Mouse (Mus musculus): ENCODE measurements at regions not wholly inside any gene's neighbourhood (a gene's known extent, or its start where the extent isn't known, plus 50 kb on each side); places are given as distances from the start of the nearest gene placed in this dataset.
"Not testable (repeated sequence)": the region's sequence is repeated elsewhere in the genome, so short reads cannot be mapped to it uniquely, and the experiment has no call there.

- Histone ChIP-seq H3K4me2 (no peak overlapping the region), H3K27ac (replicated peaks) (no peak overlapping the region), H3K9ac (no peak overlapping the region), H3K4me3 (no peak overlapping the region), H3K27me3 (replicated peaks) (no peaks in the 10 kb centered on the region), H3K4me1 (no peaks in the 10 kb centered on the region), H3K9me3 (no peaks in the 10 kb centered on the region), H3K36me3 (no peaks in the 10 kb centered on the region)
- ATAC-seq (ENCODE audit: extremely low read depth, insufficient number of reproducible peaks, low FRiP score, low TSS enrichment): no peak
- 83% methylated on average over 4 of the region's 4 CpGs for WGBS
Measured at GRCm38 (mm10) chr19:59516957-59517356, 58.8 kb downstream of the Emx2 start.

DNA sequence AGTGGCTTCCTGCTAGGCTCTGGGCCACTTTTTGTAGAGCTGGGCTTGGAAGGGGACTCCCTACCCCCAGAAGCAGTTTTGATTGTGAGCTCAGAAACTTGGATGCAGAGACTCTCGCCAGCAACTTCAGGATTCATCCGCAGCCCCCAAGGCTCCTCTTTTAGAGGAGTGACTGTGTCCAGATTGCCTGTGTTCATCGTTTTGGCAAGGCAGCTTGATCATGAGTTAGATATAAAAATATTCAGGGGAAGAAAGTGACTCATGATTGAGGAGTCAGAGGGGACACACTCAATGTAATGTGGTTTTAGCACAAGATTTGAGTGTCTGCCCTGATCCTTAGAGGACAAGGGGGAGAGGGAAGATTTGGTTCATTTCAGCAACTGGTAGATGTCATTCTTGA lies 61.0 kb downstream of the Emx2 start:
- Histone ChIP-seq H3K4me2 (no peak overlapping the region), H3K9me3 (no peaks in the 10 kb centered on the region), H3K4me3 (no peak overlapping the region), H3K4me1 (no peaks in the 10 kb centered on the region), H3K36me3 (no peaks in the 10 kb centered on the region), H3K27me3 (replicated peaks) (0 out of 2 replicates have a peak, but pooled peaks cover 4% of the 10 kb centered on the region), H3K27ac (replicated peaks) (no peak overlapping the region), H3K9ac (no peak overlapping the region)
- 68% methylated on average over 3 of the region's 3 CpGs for WGBS
- no peak for ATAC-seq (ENCODE audit: extremely low read depth, insufficient number of reproducible peaks, low FRiP score, low TSS enrichment)

- H3K4me3 ChIP-seq: no peak overlapping the region
- ATAC-seq (ENCODE audit: extremely low read depth, insufficient number of reproducible peaks, low FRiP score, low TSS enrichment): no peak
- no peaks in the 10 kb centered on the region for H3K4me1 ChIP-seq
- no peak overlapping the region for H3K9ac ChIP-seq
- H3K27ac ChIP-seq (replicated peaks): no peak overlapping the region
- H3K4me2 ChIP-seq: no peak overlapping the region
- H3K27me3 ChIP-seq (replicated peaks): 0 out of 2 replicates have a peak, but pooled peaks cover 4% of the 10 kb centered on the region
- H3K36me3 ChIP-seq: no peaks in the 10 kb centered on the region
- 67% methylated on average over 11 of the region's 11 CpGs for WGBS
- H3K9me3 ChIP-seq: no peaks in the 10 kb centered on the region
Measured at GRCm38 (mm10) chr19:59522176-59522575, 64.0 kb downstream of the Emx2 start.

DNA sequence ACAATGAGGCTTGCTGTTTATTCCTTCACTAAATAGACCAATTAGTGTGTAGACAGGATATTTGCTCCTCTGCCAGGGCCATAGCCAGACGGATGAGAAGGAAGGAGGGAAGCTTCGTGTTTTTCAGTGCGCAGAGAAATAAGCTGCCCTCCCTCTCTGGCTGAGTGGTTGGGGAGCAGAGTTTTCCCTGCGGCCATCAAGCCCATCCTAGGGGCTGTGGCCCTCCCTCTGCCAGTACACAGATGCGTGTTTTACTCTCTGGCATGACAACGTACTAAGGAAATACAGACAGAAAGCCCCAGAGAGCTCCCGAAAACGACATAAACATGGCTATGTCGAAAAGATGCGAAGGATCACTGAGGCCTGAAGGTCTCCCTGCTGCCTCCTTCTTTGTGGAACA lies 65.2 kb downstream of the Emx2 start:
- Histone ChIP-seq H3K4me2 (no peak overlapping the region), H3K9ac (no peak overlapping the region), H3K4me3 (no peak overlapping the region), H3K4me1 (no peaks in the 10 kb centered on the region), H3K27me3 (replicated peaks) (0 out of 2 replicates have a peak, but pooled peaks cover 4% of the 10 kb centered on the region), H3K27ac (replicated peaks) (no peak overlapping the region), H3K36me3 (no peaks in the 10 kb centered on the region), H3K9me3 (no peaks in the 10 kb centered on the region)
- WGBS: 68% methylated on average over 10 of the region's 10 CpGs
- ATAC-seq (ENCODE audit: extremely low read depth, insufficient number of reproducible peaks, low FRiP score, low TSS enrichment): no peak

DNA sequence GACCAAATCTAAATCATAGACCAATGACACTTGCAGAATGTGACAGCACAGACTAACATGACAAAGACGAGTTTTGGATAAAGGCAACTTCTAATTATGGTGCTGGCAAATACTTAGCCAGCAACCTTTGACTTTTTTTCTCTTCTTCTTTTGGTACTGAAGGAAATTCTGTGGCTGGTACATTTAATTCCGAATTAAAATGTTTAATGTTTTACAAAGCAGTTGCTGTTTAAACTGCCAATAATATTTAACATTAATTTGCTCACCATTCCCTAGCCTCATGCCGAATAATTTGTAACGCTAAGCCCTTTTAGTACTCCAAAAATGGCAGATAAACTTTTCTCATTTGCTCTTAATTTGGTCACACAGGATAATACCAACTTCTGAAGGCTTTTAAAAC lies 105.9 kb downstream of the Emx2 start:
- H3K27ac ChIP-seq (replicated peaks): no peak overlapping the region
- ATAC-seq (ENCODE audit: extremely low read depth, insufficient number of reproducible peaks, low FRiP score, low TSS enrichment): no peak
- no peaks in the 10 kb centered on the region for H3K4me1 ChIP-seq
- H3K4me3 ChIP-seq: no peak overlapping the region
- no peaks in the 10 kb centered on the region for H3K9me3 ChIP-seq
- H3K4me2 ChIP-seq: no peak overlapping the region
- no peaks in the 10 kb centered on the region for H3K27me3 ChIP-seq (replicated peaks)
- H3K36me3 ChIP-seq: no peaks in the 10 kb centered on the region
- 65% methylated on average over 4 of the region's 4 CpGs for WGBS
- no peak overlapping the region for H3K9ac ChIP-seq

- no peak overlapping the region for H3K9ac ChIP-seq
Measured at GRCm38 (mm10) chr19:59568907-59569306, 110.7 kb downstream of the Emx2 start.

GRCm38 (mm10) chr19:59569590-59569989 lies 111.4 kb downstream of the Emx2 start:
- not testable (repeated sequence) for H3K4me3 ChIP-seq; ATAC-seq (ENCODE audit: extremely low read depth, insufficient number of reproducible peaks, low FRiP score, low TSS enrichment); H3K4me2 ChIP-seq; H3K9ac ChIP-seq; H3K4me1 ChIP-seq; H3K36me3 ChIP-seq; H3K27ac ChIP-seq (replicated peaks); H3K27me3 ChIP-seq (replicated peaks); H3K9me3 ChIP-seq
- 74% methylated on average over 2 of the region's 2 CpGs for WGBS

More at GRCm38 (mm10) chr19:59568907-59569306, 110.7 kb downstream of the Emx2 start:
- no peaks in the 10 kb centered on the region for H3K9me3 ChIP-seq
- no peaks in the 10 kb centered on the region for H3K36me3 ChIP-seq
- H3K27me3 ChIP-seq (replicated peaks): no peaks in the 10 kb centered on the region
- H3K4me2 ChIP-seq: no peak overlapping the region
- no peaks in the 10 kb centered on the region for H3K4me1 ChIP-seq
- H3K27ac ChIP-seq (replicated peaks): no peak overlapping the region
- no peak overlapping the region for H3K4me3 ChIP-seq
- no peak for ATAC-seq (ENCODE audit: extremely low read depth, insufficient number of reproducible peaks, low FRiP score, low TSS enrichment)

DNA sequence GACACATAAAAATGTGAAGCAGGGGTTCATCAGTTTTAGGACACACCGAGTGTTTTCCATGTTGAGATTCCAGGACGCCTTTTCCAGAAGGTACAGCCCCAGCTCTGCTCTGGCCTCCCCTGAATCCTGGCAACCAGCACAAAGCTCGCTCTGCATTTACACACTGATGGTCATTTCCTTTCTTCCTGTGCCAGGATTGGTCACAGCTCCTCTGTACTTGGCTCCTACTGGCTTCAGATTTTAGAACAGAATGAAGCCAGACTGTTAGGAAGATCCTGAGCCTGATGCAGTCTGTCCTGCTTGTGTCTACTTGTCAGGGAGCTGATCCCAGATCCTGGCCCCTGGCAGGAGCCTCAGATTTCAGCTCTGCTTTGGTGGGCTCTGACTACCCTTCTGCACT lies 116.2 kb downstream of the Emx2 start:
- Histone ChIP-seq H3K9me3 (no peaks in the 10 kb centered on the region), H3K4me2 (no peak overlapping the region), H3K9ac (no peak overlapping the region), H3K36me3 (no peaks in the 10 kb centered on the region), H3K27me3 (replicated peaks) (no peaks in the 10 kb centered on the region), H3K4me1 (no peaks in the 10 kb centered on the region), H3K27ac (replicated peaks) (no peak overlapping the region), H3K4me3 (no peak overlapping the region)
- WGBS: 71% methylated on average over 3 of the region's 3 CpGs
- ATAC-seq (ENCODE audit: extremely low read depth, insufficient number of reproducible peaks, low FRiP score, low TSS enrichment): no peak

DNA sequence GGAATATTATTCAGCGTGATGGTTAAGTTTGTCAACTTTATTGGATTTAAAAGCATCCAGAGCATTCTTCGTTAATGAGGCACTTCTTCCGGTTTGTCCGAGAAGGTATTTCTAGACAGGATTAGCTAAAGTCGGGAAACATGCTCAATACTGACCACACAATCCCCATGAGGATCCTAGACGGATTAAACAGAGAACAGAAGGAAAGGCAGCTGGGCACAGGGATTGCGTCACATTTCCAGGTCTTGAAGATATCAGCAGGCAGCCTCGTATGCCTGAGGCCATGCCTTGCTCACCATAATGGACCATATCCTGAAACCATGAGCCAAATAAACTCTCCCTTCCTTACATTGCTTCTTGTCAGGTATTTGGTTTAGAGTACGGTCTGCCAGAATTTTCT lies 119.7 kb downstream of the Emx2 start:
- no peak overlapping the region for H3K9ac ChIP-seq
- no peaks in the 10 kb centered on the region for H3K4me1 ChIP-seq
- H3K36me3 ChIP-seq: no peaks in the 10 kb centered on the region
- H3K4me2 ChIP-seq: no peak overlapping the region
- no peak for ATAC-seq (ENCODE audit: extremely low read depth, insufficient number of reproducible peaks, low FRiP score, low TSS enrichment)
- no peaks in the 10 kb centered on the region; the same call in 1 of the 2 replicates for H3K27me3 ChIP-seq (replicated peaks)
- 66% methylated on average over 9 of the region's 9 CpGs for WGBS
- no peaks in the 10 kb centered on the region for H3K9me3 ChIP-seq
- no peak overlapping the region for H3K27ac ChIP-seq (replicated peaks)
- no peak overlapping the region for H3K4me3 ChIP-seq

- Histone ChIP-seq H3K27ac (replicated peaks) (no peak overlapping the region), H3K9ac (no peak overlapping the region), H3K27me3 (replicated peaks) (no peaks in the 10 kb centered on the region; the same call in 1 of the 2 replicates), H3K4me3 (no peak overlapping the region), H3K36me3 (no peaks in the 10 kb centered on the region), H3K9me3 (no peaks in the 10 kb centered on the region), H3K4me2 (no peak overlapping the region), H3K4me1 (no peaks in the 10 kb centered on the region)
- WGBS: 63% methylated on average over 1 of the region's 1 CpGs
- ATAC-seq (ENCODE audit: extremely low read depth, insufficient number of reproducible peaks, low FRiP score, low TSS enrichment): no peak
Measured at GRCm38 (mm10) chr19:59579676-59580075, 121.5 kb downstream of the Emx2 start.

GRCm38 (mm10) chr19:59585835-59586234 lies 127.7 kb downstream of the Emx2 start:
- ATAC-seq (ENCODE audit: extremely low read depth, insufficient number of reproducible peaks, low FRiP score, low TSS enrichment): no peak
- H3K4me2 ChIP-seq: no peak overlapping the region
- no peaks in the 10 kb centered on the region for H3K36me3 ChIP-seq
- H3K9me3 ChIP-seq: no peaks in the 10 kb centered on the region
- 25% methylated on average over 4 of the region's 4 CpGs for WGBS
- H3K27ac ChIP-seq (replicated peaks): no peak overlapping the region
- H3K27me3 ChIP-seq (replicated peaks): no peaks in the 10 kb centered on the region; the same call in 1 of the 2 replicates
- H3K4me3 ChIP-seq: no peak overlapping the region
- no peak overlapping the region for H3K9ac ChIP-seq
- H3K4me1 ChIP-seq: peaks cover 15% of the 10 kb centered on the region

DNA sequence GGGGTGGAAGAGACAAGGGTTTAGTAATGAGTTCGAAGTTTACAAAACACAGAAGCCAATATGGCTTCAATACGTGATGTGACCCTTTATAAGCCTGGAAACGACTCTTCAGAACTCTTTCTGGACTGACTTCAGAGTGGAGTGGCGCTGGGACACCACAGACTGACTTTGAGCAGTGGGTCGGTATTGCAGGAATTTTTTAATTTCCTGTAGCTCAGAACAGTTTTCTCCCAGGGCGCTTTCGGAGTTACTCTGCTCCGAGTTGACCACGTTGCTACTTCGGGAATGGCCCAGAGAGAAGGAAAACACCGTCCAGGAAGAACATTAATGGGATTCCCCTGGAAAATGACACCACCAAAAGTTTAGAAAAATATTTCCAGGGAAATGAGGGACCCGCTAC lies 129.1 kb downstream of the Emx2 start:
- Histone ChIP-seq H3K9ac (no peak overlapping the region), H3K36me3 (no peaks in the 10 kb centered on the region), H3K27ac (replicated peaks) (no peak overlapping the region), H3K27me3 (replicated peaks) (no peaks in the 10 kb centered on the region; the same call in 1 of the 2 replicates), H3K4me1 (peaks cover 15% of the 10 kb centered on the region), H3K4me3 (no peak overlapping the region), H3K4me2 (no peak overlapping the region), H3K9me3 (no peaks in the 10 kb centered on the region)
- ATAC-seq (ENCODE audit: extremely low read depth, insufficient number of reproducible peaks, low FRiP score, low TSS enrichment): no peak
- WGBS: 69% methylated on average over 12 of the region's 12 CpGs

All from heart, embryonic 13.5 days (tissue).